ENCODE assay signal across 13 mouse cellular contexts in genomic region chr2:166330364-166330763, GRCm38 (mm10).
DNase-seq lines count a peak whose midpoint lies in the region; ATAC-seq lines count a peak whose summit lies in the region.
"Had no signal": no experiment of that assay in that cellular context is flagged by ENCODE, and none has a peak within 500 bp of the region (broad histone marks: within the 10 kb centered on the region; RNA-seq: fewer than 3 reads in every experiment).

No protein-coding gene starts in this region.

- H3K9ac ChIP-seq in midbrain, embryonic 16.5 days (ENCODE audit: low read depth, low read length), result no peak overlapping the region
- no peak overlapping the region for H3K9ac ChIP-seq in liver, embryonic 11.5 days (ENCODE audit: low read depth, low read length)
- H3K9ac ChIP-seq: lung, embryonic 14.5 days; midbrain, embryonic 12.5 days had no signal

- H3K9me3 ChIP-seq in midbrain, embryonic 10.5 days (replicated peaks), result no peaks in the 10 kb centered on the region
- no peaks in the 10 kb centered on the region for H3K9me3 ChIP-seq in midbrain, embryonic 16.5 days (replicated peaks; ENCODE audit: control insufficient read depth, low read length, poor library complexity, severe bottlenecking)
- no peaks in the 10 kb centered on the region for H3K9me3 ChIP-seq in liver, embryonic 11.5 days (ENCODE audit: control insufficient read depth, low read length)
- H3K9me3 ChIP-seq: midbrain, embryonic 12.5 days had no signal

- no peaks in the 10 kb centered on the region for H3K36me3 ChIP-seq in midbrain, embryonic 10.5 days
- no peaks in the 10 kb centered on the region for H3K36me3 ChIP-seq in midbrain, embryonic 16.5 days (ENCODE audit: control insufficient read depth, insufficient read depth, low read length)
- H3K36me3 ChIP-seq in liver, embryonic 11.5 days (ENCODE audit: control insufficient read depth, insufficient read depth, low read length), result no peaks in the 10 kb centered on the region
- H3K36me3 ChIP-seq: midbrain, embryonic 12.5 days had no signal

- no peak for ATAC-seq in midbrain, embryonic 16.5 days
- ATAC-seq in megakaryocyte, adult 5-6 weeks (ENCODE audit: poor library complexity, severe bottlenecking), result 0 out of 2 replicates have a peak, but pooled peaks have one; percentile 18
- no peak for ATAC-seq in liver, embryonic 11.5 days (replicated peaks; ENCODE audit: low FRiP score)
- ATAC-seq: inflammation-experienced regulatory T-cells, adult 6 months had no signal

- peaks cover 14% of the 10 kb centered on the region for H3K4me1 ChIP-seq in midbrain, embryonic 10.5 days
- H3K4me1 ChIP-seq in midbrain, embryonic 16.5 days (ENCODE audit: control insufficient read depth, insufficient read depth, low read length), result no peaks in the 10 kb centered on the region
- H3K4me1 ChIP-seq in liver, embryonic 11.5 days (replicated peaks; ENCODE audit: control insufficient read depth, insufficient read depth, low read length), result 0 out of 2 replicates have a peak, but pooled peaks cover 3% of the 10 kb centered on the region

- H3K27me3 ChIP-seq in midbrain, embryonic 10.5 days (ENCODE audit: low read depth, poor library complexity, severe bottlenecking), result peaks cover 4% of the 10 kb centered on the region
- H3K27me3 ChIP-seq in midbrain, embryonic 16.5 days (ENCODE audit: control insufficient read depth, insufficient read depth, low read depth, low read length), result no peaks in the 10 kb centered on the region
- no peaks in the 10 kb centered on the region for H3K27me3 ChIP-seq in liver, embryonic 11.5 days (replicated peaks; ENCODE audit: control insufficient read depth, insufficient read depth, low read length)

- DNase-seq in midbrain, embryonic 10.5 days (ENCODE audit: low spot score), result no peak
- DNase-seq in kidney, adult 9 months, result peak; percentile 32
- no peak for DNase-seq in retina, postnatal 1 day
- DNase-seq in liver, embryonic 11.5 days (ENCODE audit: low spot score), result no peak
- no peak for DNase-seq in T-cell, adult 2 months (ENCODE audit: low spot score)
- DNase-seq: cerebellum, postnatal 10 days; layer of hippocampus, adult 9-11 months; lung, embryonic 14.5 days had no signal

- no peak overlapping the region for H3K4me2 ChIP-seq in midbrain, embryonic 16.5 days (ENCODE audit: low read length)
- H3K4me2 ChIP-seq in liver, embryonic 11.5 days, result no peak overlapping the region
- H3K4me2 ChIP-seq: lung, embryonic 14.5 days; midbrain, embryonic 12.5 days had no signal

- WGBS in midbrain, embryonic 10.5 days, result 81% methylated on average over 6 of the region's 6 CpGs
- 74% methylated on average over 6 of the region's 6 CpGs for WGBS in midbrain, embryonic 16.5 days
- 45% methylated on average over 6 of the region's 6 CpGs for WGBS in liver, embryonic 11.5 days

- 0 out of 2 replicates have a peak overlapping the region, but pooled peaks have one; percentile 43 for H3K27ac ChIP-seq in midbrain, embryonic 10.5 days (replicated peaks)
- H3K27ac ChIP-seq in midbrain, embryonic 16.5 days (ENCODE audit: low read length), result no peak overlapping the region
- H3K27ac ChIP-seq in liver, embryonic 11.5 days (ENCODE audit: low read depth, low read length), result no peak overlapping the region
- H3K27ac ChIP-seq: midbrain, embryonic 12.5 days had no signal

- no peak overlapping the region for H3K4me3 ChIP-seq in midbrain, embryonic 10.5 days
- no peak overlapping the region for H3K4me3 ChIP-seq in midbrain, embryonic 16.5 days (ENCODE audit: low read depth, low read length)
- H3K4me3 ChIP-seq in liver, embryonic 11.5 days (ENCODE audit: low read depth, low read length), result no peak overlapping the region
- H3K4me3 ChIP-seq: erythroblast, embryonic 14.5 days; midbrain, embryonic 12.5 days had no signal
